Mouse (Mus musculus) adrenal gland, adult (tissue): ENCODE measurements around the gene Stxbp1.

Experiments
- DNase-seq, 2 experiments: peaks; one replicate each; pipeline ENCODE4 v3.0.0; 2022 to 2023; ENCODE audit warnings: low spot score in 1 of 2; ENCODE audit not compliant: inconsistent age in 2 of 2

Gene Stxbp1

DNA sequence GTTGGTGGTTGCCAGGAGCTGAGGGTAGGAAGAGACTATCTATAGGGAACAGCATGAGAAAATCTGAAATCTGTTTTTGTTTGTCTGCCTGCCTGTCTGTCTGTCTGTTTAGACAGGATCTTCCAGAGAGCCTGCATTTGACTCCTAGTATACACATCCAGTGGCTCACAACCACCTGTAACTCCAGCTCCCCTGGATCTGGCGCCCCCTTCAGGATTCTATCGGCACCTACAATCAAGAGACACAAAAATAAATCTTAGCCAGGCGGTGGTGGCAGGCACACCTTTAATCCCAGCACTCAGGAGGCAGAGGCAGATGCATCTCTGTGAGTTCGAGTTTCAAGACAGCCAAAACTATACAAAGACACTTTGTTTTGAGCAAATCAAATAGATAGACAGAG, 4.5 kb downstream of the Stxbp1 start:
- DNase-seq, result no peak

- no peak for DNase-seq
Measured at GRCm38 (mm10) chr2:32841099-32841498, 5.9 kb downstream of the Stxbp1 start.

GRCm38 (mm10) chr2:32839261-32839660, 7.8 kb downstream of the Stxbp1 start:
- DNase-seq, result no peak

DNA sequence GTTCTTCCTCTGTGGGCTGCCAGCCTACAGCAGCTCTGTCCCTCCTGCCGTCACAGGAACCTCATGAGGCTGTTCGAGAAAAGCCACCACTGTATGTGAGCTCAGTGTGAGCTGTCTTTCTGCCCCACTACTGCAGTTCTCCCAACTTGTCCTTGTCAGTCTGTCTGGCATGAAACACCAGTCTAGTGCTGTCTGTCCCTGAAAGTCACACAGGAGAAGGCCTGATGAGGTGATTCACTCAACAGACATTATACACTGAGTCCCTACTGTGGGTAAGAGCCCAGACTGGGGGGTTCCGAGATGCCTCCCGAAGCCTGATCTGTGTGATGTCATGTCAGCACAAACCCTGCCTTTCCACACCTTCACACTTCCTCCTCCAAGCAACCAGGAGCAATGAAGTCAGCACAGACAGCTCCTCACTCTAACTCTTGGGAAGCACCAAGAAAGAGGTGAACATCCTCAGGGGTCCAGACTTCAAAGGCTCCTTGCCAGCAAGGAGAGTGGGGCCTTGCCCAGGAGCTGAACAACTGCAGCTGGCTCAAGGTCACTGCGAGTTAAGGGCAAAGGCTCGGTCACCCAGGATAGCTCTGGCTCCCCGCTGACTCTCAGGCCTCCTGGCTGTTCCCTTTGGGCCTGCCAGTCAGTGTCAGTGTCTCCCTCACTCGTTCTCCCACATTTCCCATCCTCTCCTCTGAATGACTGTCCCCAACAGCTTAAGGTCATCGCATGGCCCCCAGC, 8.7 kb downstream of the Stxbp1 start:
- peak; percentile 52 to 75 for DNase-seq

- no peak for DNase-seq
Measured at GRCm38 (mm10) chr2:32835588-32835987, 11.5 kb downstream of the Stxbp1 start.

DNA sequence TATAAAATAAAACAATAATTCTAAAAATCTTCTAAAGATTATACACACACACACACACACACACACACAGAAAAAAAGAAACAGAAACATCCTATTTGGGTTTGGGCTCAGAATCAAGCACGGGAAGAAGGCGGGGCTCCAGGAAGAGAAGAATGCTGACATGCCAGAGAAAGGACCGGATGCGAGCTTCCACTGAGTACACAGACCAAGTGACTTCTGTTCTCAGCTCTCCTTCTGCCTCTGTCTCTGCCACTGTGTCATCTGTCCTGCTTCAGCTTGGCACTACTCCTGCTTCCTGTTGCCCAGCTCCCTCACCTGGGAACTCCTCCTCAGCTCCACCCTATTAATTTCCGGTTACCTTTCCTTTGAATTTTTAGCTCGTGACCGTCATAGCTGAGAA, 12.5 kb downstream of the Stxbp1 start:
- peak in 1 of 2 experiments; percentile 63 for DNase-seq

DNA sequence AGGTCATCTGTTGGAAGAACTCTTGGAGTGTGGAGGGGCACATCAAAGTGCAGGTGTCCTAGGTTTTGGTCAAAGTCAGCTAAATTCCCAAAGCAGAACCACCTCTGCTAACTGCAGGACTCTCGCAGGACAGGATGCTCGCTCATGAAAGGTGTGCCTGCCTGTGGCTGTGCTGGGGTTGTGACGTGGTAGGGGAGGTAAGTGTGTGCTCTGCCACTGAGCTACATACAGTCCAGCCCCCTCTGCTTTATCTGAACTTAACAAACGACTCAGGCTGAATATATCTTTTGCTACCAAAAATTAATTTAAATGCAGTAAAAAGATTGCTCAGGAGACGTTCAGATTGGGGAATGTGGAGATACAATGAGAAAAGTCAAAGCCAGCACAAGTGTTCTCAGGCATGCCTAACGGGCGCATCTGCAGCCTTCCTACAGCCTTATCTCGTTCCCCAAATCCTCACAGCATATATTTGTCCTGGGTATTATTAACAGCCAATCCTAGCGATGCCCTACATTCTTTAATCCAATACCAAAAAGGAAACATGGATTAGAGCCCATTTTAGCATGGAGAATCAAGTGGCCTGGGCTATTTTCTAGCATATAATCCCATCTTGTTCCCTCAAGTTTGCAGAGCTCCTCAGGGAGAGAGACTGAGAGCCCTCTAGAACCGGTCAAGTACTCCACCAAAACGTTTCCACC, 17.9 kb downstream of the Stxbp1 start:
- no peak for DNase-seq

DNA sequence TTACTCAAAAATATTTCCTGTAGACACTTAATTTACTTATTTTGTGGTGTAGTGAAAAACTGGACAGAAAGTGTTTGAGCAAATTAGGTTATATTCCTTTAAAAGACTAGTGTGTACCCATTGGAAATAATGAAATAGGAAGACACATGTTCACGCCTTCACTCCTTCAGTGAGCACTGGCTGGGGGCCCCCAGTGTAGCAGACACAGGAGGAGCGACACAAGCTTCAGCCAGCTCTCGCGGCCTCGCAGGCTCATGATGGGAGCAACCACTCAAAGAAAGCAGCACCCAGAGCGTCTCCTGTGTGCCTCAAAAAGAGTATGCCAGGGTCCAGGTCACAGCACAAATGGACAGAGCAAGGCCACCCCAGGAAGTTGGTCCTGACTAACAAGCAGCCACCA, 21.2 kb downstream of the Stxbp1 start:
- DNase-seq, result no peak

DNA sequence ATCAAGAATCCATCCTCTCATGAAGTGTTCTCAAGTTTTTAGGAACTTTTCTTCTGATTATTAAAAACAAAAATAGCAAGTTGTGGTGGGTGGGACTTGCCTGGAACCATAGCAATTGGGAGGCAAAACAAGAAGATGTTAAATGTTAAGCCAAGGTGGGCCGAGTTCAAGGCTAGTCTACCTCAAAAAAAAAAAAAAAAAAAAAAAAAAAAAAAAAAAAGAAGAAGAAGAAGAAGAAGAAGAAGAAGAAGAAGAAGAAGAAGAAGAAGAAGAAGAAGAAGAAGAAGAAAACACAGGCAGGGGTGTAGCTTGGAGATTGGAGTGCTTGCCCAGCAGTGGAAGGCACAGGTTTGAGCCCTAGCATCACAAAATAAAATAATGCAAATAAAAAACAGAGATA, 22.3 kb downstream of the Stxbp1 start:
- no peak for DNase-seq

DNA sequence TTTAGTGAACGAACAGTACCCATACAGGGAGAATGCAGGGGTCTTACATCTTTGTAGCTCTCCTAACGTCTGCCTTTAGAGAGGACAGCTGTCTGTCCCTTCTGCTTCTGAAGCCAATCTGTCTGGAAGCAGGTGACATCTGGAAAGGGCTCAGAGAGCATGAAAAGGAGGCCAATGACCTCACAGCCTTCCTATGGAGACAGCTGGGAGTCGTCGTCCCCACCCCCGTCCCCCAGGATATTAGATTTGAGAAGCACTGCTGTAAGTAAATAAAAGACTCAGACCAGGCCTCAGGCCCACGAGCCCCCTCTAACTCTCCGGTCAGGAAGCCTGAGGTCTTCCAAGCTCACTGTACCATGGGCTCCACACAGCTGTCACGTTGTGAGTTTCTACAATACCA, 22.9 kb downstream of the Stxbp1 start:
- no peak for DNase-seq

- DNase-seq, result no peak
Measured at GRCm38 (mm10) chr2:32823579-32824154, 23.4 kb downstream of the Stxbp1 start.

DNA sequence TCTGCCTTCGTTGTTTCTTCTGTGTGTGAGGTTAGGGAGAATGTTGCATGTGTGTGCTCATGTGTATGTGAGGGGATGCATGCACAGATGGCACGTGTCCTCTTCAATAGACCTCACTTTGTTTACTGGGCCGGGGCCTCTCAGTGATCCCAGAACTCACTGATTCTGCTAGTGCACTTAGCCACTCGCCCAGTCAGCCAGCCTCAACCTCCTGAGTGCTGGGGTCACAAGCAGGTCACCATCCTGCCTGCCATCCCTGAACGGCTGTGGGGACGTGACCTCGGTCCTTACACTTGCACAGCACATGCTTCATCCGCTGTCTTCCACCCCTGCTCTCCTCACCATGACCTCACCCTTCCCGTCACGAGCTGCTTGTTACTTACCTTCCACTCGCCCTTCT, 23.9 kb downstream of the Stxbp1 start:
- DNase-seq, result no peak

GRCm38 (mm10) chr2:32822643-32823042, 24.4 kb downstream of the Stxbp1 start:
- no peak for DNase-seq

GRCm38 (mm10) chr2:32821041-32821802, 25.8 kb downstream of the Stxbp1 start:
- DNase-seq, result peak; percentile 33 to 77

- DNase-seq, result no peak
Measured at GRCm38 (mm10) chr2:32818208-32818607, 28.8 kb downstream of the Stxbp1 start.

GRCm38 (mm10) chr2:32817589-32817988, 29.5 kb downstream of the Stxbp1 start:
- no peak for DNase-seq

DNA sequence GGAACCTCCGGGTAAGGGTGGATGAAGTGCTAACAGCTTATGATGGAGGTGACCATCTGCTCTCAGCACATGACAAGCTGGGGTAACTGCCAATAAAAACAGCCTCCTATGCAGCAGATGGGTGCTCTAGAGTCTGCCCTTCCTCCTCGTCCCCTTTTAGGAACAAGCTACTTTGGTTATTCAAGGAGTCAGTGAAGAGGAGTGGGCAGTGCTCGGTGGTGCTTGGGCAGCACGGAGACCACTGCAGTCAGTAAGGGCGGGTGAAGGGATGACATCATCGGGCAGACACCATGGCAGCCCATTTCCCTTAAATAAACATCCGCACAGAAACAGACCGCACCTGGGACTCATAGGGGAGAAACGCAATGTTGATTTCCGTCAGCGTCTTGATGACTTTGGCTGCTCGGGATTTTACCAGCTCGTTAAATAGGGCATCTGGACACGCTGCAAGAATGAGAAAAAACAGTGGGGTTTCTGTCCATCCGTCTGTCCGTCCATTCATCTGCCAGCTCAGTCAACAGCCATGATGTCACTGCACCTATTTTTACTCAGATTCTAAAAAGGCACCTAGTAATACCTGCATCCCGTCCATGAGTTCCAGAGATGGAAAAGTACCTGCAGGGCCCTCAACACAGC, 30.0 kb downstream of the Stxbp1 start:
- no peak for DNase-seq

DNA sequence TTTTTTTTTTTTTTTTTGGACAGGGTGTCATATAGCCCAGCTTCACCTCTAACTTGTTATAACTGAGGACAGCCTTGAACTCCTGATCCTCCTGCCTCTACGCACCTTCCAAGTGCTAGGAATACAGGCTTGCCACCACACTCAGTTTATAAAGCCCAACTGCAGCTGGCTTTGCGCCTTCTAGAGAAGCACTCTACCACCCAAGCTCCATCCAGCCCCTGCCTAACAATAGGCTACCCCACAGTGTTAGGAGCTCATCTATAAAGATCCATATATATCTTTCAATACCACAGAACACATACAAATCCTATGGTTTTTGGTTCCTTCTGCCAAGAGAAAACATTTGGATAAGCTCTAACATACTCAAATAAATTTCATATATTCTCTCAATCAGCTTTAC, 30.5 kb downstream of the Stxbp1 start:
- no peak for DNase-seq

DNA sequence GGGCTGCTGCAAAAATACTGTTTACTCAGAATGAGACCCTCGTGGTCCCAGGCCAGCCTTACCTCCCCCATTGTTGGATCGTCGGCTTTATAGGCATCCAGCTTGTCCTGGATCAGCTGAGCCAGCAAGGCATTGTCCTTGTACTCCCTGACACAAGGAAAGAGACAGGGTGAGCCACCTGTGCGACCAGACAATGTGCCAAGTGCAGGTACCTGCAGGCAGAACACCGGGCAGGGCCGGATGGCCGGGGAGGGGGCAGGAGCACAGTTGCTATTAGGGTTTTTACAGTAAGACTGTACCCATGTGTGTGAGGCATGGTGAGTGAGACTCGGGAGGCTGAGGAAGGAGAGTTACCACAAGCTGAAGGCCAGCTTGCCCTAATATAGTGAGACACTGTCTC, 35.1 kb downstream of the Stxbp1 start:
- DNase-seq, result no peak

- DNase-seq, result no peak
Measured at GRCm38 (mm10) chr2:32808816-32809566, 38.1 kb downstream of the Stxbp1 start.
